ENCODE assay signal across 8 mouse cellular contexts in the genomic region with DNA sequence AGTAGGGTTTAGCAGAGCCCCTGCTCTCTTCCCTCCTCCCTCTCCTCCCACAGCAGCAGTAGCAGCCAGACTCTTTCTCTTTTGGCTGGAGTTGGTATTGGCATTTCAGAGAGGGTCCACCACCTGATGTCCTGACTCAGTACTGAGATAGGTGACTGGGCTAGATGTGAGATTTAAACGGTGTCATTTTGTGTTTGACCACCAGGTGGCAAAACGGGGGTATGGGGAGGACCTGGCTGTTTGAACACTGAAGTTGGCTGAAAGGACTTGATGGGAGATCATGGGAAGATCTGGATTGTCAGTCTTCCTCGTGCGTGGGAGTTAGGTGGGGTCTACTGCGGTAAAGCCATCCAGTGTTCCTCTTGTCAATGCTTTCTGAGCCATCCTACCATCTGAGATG. TPM values are rescaled to one million over a fixed set of nuclear protein-coding genes. Genes with fewer than 3 reads are reported as not detected.
DNase-seq lines count a peak whose midpoint lies in the region; ATAC-seq and TF ChIP-seq lines count a peak whose summit lies in the region.

No protein-coding gene starts in this region.

- H3K27ac ChIP-seq in liver, postnatal 0 days (ENCODE audit: low read depth): no peak overlapping the region

- H3K36me3 ChIP-seq in liver, postnatal 0 days (replicated peaks; ENCODE audit: insufficient read depth, low read length): peaks cover 69% of the 10 kb centered on the region

- H3K9ac ChIP-seq in liver, postnatal 0 days (replicated peaks): no peak overlapping the region

- H3K9me3 ChIP-seq in liver, postnatal 0 days (ENCODE audit: low read length): no peaks in the 10 kb centered on the region

- TF ChIP-seq EP300 in liver, postnatal 0 days (IDR thresholded peaks at IDR 0.05; ENCODE audit: low read depth): no peak

- peaks cover 18% of the 10 kb centered on the region; the same call in 1 of the 2 replicates for H3K4me1 ChIP-seq in liver, postnatal 0 days (ENCODE audit: insufficient read depth)

- DNase-seq in heart, adult 11 months: peak; percentile 89
- DNase-seq in heart, postnatal 25 days (ENCODE audit: low spot score): no peak
- peak; percentile 86 for DNase-seq in CD4-positive, CD25-positive, alpha-beta regulatory T cell, adult 2 months (ENCODE audit: low read depth, low spot score)
- DNase-seq in brain, embryonic 18.5 days (ENCODE audit: low read depth, low spot score): peak; percentile 30
- DNase-seq in liver, postnatal 0 days: peak; percentile 78
- peak; percentile 57 for DNase-seq in right cerebral cortex, postnatal 4 days

- H3K4me2 ChIP-seq in liver, postnatal 0 days (ENCODE audit: low read depth, low read length): no peak overlapping the region

- peak; percentile 81 for ATAC-seq in erythroblast, adult 5-6 weeks (replicated peaks; ENCODE audit: low FRiP score, poor library complexity, severe bottlenecking)
- ATAC-seq in inflammation-experienced regulatory T-cells, adult 6 months: peak; percentile 38
- ATAC-seq in liver, postnatal 0 days: peak; percentile 64

- H3K27me3 ChIP-seq in liver, postnatal 0 days (ENCODE audit: insufficient read depth, low read length): no peaks in the 10 kb centered on the region

- TF ChIP-seq CTCF in liver, postnatal 0 days (IDR thresholded peaks at IDR 0.05; ENCODE audit: low read depth): peak; percentile 90

- intact Hi-C loops in heart, postnatal 25 days (cut with DNase I): loop anchor here (2.0 to 5.0 kb wide), 2 partner anchors 123 to 224 kb away; no protein-coding TSS in a partner anchor

- WGBS in liver, postnatal 0 days (ENCODE audit: insufficient replicate concordance): 26% methylated on average over 5 of the region's 5 CpGs

- H3K4me3 ChIP-seq in liver, postnatal 0 days (ENCODE audit: low read depth, low read length): no peak overlapping the region

RNA-seq across cellular contexts. Expression of a gene that starts 10.7 kb away (rescaled TPM):
- 100 to 1,000 TPM; 124 to 125 TPM for total RNA-seq in heart, postnatal 25 days (2021)
- 74.6 and 109 TPM in 2 replicates for total RNA-seq in erythroblast, adult 5-6 weeks (2015; ENCODE audit: low replicate concordance)
- total RNA-seq in erythroblast, adult 5-6 weeks (2017; ENCODE audit: low replicate concordance): 42.8 and 46.2 TPM in 2 replicates
- 1 to 10 TPM; 3.3 to 4.6 (median 3.3) TPM for polyA plus RNA-seq in inflammation-experienced regulatory T-cells, adult 6 months (2017; shearing (Covaris generic))
- 190 and 216 TPM in 2 replicates for polyA plus RNA-seq in liver, postnatal 0 days (2015; fragmentation: Nextera tagmentation; extraction: Ambion mirVana)

RNA-seq across cellular contexts. Expression of a gene that starts 13.4 kb away (rescaled TPM):
- not detected for total RNA-seq in heart, postnatal 25 days (2021)
- total RNA-seq in erythroblast, adult 5-6 weeks (2015; ENCODE audit: low replicate concordance): 1.5 and 1.7 TPM in 2 replicates
- 0.28 TPM in 1 of 2 replicates, not detected in the other for total RNA-seq in erythroblast, adult 5-6 weeks (2017; ENCODE audit: low replicate concordance)
- 10 to 100 TPM; 55.1 to 91.5 (median 58.8) TPM for polyA plus RNA-seq in inflammation-experienced regulatory T-cells, adult 6 months (2017; shearing (Covaris generic))
- 1.8 and 2.4 TPM in 2 replicates for polyA plus RNA-seq in liver, postnatal 0 days (2015; fragmentation: Nextera tagmentation; extraction: Ambion mirVana)

RNA-seq across cellular contexts. Expression of a gene that starts 15.9 kb away (rescaled TPM):
- total RNA-seq in heart, postnatal 25 days (2021): under 1 TPM; 0.57 to 0.89 TPM
- not detected in 2 replicates for total RNA-seq in erythroblast, adult 5-6 weeks (2015; ENCODE audit: low replicate concordance)
- 3.3 and 4.6 TPM in 2 replicates for total RNA-seq in erythroblast, adult 5-6 weeks (2017; ENCODE audit: low replicate concordance)
- polyA plus RNA-seq in inflammation-experienced regulatory T-cells, adult 6 months (2017; shearing (Covaris generic)): 10 to 100 TPM; 13.4 to 30.1 (median 27.0) TPM
- 1.2 and 1.8 TPM in 2 replicates for polyA plus RNA-seq in liver, postnatal 0 days (2015; fragmentation: Nextera tagmentation; extraction: Ambion mirVana)

RNA-seq across cellular contexts. Expression of a gene that starts 33.8 kb away (rescaled TPM):
- under 1 TPM; 0.75 to 0.95 TPM for total RNA-seq in heart, postnatal 25 days (2021)
- 0.77 and 2.3 TPM in 2 replicates for total RNA-seq in erythroblast, adult 5-6 weeks (2015; ENCODE audit: low replicate concordance)
- 2.8 and 2.9 TPM in 2 replicates for total RNA-seq in erythroblast, adult 5-6 weeks (2017; ENCODE audit: low replicate concordance)
- 1 to 10 TPM; 3.1 to 9.7 (median 4.6) TPM for polyA plus RNA-seq in inflammation-experienced regulatory T-cells, adult 6 months (2017; shearing (Covaris generic))
- polyA plus RNA-seq in liver, postnatal 0 days (2015; fragmentation: Nextera tagmentation; extraction: Ambion mirVana): 4.9 and 5.1 TPM in 2 replicates
